Mouse (Mus musculus) lung, adult 18-20 months (tissue): Measurements from ENCODE around the gene Palb2.
"Not testable (repeated sequence)": the region's sequence is repeated elsewhere in the genome, so short reads cannot be mapped to it uniquely, and the experiment has no call there.

Experiments
- DNase-seq, 2 experiments: peaks; one replicate each; pipeline ENCODE4 v3.0.0; 2022; ENCODE audit warnings: mixed read lengths in 2 of 2

Gene Palb2

DNA sequence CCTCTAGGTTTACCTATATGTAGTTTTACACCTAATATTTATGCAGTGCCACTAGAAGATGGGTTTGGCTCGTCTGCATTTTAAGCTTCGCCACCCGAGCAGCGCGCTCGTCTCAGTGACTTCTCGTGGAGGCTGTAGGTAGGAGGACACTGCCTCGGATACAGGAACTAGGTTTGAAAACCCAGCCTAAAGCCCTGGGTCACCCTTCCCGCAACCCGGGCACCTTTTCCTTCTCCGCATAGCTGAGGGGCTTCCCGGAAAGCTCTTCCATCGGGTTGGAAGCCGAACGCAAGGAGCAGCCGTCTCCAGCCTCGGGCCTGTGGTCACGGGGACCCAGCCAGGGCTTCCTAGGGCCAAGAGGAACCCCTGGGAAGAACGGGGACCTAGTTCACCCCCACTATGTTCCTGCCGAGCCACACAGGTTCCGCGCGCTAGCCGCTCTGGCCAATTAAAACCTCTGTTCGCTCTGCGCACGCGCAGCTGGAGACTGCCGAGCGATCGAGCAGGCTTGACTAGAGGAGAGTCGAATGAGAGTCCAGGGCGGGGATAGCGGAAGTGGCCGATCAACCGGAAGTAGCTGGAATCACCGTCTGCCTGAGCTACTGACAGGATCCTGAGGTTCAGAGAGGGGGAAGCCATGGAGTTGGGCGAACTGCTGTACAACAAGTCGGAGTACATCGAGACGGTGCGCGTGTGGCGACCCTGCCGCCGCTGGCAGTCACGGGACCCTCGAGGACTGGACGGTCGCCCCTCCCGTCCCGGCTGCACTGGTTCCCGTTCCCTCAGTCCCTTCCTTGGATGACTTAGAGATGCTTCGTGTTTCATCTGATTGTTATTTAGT, at the start of gene Palb2, which contains the start of gene Dctn5:
Gene Palb2 (minus strand): TSS at position 489 of the 841 bp plus-strand sequence.
Gene Dctn5 (plus strand): TSS at position 545 of the 841 bp plus-strand sequence.
- DNase-seq, result peak; percentile 97 to 98

DNA sequence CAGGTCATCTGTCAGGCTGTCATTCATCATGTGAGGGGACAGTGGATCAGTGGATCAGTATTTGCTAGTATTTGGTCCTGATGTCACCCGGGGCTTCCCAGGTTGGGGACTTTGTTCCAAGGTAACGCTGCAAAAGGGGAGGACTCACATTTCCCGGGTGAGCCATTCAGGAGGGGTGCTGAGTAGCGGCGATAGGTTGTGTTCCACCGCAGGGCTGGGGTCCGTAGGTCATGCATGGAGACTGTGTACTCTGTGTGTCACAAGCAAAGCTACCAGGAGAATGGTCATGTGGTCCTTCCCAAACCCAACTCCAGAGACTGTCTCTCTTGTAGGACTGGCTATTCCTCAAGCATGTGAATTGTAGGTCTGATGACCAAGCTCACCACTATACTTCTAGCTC, 47.9 kb upstream of the Palb2 start:
- no peak for DNase-seq

GRCm38 (mm10) chr7:122171613-122172012, 38.8 kb upstream of the Palb2 start:
- no peak for DNase-seq

DNA sequence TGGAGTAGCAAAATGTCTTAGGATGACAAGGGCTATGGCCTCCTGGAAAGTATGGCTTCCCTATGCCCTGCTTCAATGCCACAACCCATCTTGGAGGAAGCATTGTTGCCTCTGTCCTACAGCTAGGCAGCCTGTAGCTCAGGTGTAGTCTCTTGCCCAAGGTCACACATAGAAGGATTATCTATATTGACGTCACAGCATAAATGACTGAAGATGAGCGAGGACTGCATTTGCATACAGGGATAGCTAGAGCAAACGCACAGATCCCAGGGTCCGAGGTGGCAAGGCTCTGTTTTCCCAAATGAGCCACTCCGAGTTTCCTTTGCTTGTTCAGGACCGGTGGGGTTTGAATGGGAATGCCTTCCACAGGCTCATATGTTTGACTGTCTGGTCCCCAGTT, 37.9 kb upstream of the Palb2 start:
- no peak for DNase-seq

DNA sequence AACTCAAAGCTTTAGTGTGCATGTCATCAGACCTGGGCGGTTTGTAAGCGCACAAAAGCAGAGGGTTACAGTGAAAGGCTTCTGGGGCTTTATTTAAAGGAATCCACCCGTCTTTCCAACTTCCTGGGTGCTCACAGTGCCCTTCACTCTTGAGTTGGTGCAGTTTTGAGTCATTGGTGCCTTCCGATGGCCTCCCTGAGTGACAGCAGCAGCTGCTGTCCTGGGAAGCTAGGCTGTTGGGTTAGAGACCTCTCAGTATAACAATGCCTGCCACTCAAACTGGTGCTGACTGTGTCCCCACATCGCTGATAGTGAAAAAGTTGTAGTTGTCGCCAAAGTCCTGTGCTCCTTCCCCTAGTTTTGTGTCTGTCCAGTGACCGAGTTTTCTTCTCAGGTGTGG, 34.4 kb upstream of the Palb2 start:
- no peak for DNase-seq

DNA sequence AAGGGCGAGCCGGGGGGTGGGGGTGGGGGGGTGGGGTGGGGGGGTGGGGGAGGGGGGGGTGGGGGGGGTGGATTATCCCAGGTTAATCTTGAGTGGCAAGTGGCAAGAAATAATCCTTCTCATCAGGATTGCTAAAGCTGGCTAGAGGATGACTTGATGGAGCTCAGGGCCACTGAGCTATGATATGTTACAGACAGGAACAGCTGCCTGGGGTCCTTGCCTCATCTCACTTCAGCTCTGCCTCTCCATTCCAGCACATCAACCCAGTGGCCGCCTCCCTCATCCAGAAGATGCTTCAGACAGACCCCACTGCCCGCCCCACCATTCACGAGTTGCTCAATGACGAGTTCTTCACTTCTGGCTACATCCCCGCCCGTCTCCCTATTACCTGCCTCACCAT, 31.0 kb upstream of the Palb2 start:
- no peak for DNase-seq

- no peak for DNase-seq
Measured at GRCm38 (mm10) chr7:122160037-122160436, 27.3 kb upstream of the Palb2 start.

DNA sequence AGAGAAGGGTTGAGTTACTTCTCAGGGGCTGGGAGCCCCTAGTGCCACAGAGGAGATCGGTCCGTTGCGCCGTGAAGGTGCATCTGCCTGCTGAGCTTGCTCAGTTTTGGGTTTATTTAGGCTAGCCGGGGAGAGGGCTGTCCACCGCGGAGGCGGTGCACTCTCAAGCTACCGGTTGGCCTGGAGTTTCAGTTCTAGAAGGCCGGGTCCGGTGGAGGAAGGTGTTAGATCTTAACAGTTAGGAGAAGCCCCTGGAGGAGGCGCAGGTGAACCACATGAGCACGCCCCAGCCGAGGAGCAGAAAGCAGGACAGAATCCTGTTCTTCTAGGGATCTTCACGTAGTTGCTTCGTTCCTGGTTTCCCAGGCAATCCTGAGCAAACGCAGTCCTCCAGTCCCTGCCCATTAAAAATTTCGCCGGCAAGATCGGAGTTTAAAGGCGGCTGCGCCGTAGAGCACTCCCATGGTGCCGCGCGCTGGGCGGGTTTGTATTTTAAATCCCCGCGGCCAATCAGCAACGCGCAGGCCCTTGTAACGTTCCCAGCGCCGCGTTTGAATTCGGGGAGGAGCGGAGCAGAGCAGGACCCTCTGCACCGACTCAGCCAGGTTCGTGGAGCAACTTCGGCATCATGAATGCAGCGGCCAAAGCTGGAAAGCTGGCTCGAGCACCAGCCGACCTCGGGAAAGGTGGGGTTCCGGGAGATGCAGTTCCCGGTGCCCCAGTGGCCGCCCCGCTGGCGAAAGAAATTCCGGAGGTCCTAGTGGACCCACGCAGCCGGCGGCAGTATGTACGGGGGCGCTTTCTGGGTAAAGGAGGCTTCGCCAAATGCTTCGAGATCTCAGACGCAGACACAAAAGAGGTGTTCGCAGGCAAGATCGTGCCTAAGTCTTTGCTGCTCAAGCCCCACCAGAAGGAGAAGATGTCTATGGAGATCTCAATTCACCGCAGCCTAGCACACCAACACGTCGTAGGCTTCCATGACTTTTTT, 26.4 kb upstream of the Palb2 start, which contains the start of gene Plk1:
Gene Plk1 (plus strand): TSS at position 525 of the 988 bp plus-strand sequence.
- DNase-seq, result peak; percentile 73 to 74

DNA sequence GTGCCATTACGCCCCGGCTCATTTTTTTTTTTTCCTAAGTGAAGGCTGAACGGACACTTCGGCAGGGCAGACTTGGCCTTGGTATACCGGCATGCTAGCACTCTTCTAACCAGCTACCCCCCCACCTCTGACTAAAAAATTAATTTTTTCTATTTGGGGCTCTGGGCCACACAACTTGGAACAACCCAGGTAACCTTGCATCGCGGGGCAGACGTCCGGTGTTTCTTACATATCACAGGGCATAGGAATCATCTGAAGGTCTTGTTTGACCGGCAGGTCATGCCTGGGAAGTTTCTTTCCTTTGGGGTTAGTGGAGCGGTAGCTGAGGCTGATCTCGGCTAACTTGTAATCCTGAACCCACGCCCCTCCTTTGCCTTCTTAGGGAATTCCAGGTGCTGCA, 25.7 kb upstream of the Palb2 start:
- DNase-seq, result no peak

DNA sequence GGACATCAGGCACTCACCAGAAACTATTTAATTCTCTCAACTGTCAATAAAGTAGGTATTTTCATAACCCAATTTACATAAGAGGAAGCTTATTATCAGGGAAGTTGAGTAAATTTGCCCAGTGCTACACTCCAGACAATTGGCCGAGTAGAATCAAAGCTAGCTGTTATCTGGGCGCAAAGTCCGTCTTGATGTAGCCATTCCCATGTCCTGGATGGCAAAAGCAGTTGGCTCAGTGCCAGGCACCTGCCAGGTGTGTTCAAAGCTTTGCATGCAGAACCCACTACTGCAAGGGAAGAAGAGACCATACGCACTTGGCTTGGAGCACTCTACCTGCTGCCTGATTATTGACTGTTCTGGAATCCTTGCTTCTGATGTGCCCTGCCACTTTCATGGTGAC, 19.7 kb upstream of the Palb2 start:
- DNase-seq, result no peak

DNA sequence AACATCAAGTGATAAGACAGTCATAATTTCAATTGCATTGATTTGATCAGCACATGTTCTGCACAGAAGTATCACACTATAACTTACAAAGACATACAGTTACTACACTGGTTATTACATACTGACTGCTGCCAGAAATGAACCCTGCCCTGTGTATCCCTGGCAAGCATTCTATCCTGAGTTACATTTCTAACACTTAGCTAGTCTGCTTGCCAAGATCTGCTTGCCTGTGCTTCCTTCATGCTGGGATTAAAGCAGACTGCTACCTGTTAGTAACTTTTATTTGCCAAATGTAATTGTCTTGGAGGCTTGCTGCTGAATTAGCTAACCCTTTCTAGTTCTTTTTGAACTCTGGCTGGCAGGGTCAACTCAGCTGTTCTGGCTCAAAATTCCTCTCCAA, 8.2 kb upstream of the Palb2 start:
- DNase-seq, result no peak

- no peak for DNase-seq
Measured at GRCm38 (mm10) chr7:122138190-122138589, 5.4 kb upstream of the Palb2 start.

- DNase-seq, result no peak
Measured at GRCm38 (mm10) chr7:122137071-122137470, 4.3 kb upstream of the Palb2 start.

DNA sequence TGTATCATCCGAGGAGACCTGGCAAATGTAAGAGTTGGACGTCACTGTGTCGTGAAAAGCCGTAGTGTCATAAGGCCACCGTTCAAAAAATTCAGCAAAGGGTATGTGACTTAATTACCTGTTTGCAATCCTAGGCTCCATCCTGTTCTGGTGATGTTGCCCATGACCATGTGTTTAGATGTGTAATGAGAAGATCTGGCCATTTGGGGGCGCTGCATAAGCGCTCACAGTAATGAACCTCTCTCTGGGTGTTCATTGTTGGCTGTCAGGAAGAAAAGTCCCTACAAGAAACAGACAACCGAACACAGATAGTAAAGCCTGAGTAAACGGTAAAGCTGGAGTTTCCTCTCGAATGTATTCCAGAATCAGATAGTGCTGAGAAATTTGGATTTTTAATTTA, 2.3 kb upstream of the Palb2 start:
- DNase-seq, result no peak

- no peak for DNase-seq
Measured at GRCm38 (mm10) chr7:122133338-122133625, 497 bp upstream of the Palb2 start.

DNA sequence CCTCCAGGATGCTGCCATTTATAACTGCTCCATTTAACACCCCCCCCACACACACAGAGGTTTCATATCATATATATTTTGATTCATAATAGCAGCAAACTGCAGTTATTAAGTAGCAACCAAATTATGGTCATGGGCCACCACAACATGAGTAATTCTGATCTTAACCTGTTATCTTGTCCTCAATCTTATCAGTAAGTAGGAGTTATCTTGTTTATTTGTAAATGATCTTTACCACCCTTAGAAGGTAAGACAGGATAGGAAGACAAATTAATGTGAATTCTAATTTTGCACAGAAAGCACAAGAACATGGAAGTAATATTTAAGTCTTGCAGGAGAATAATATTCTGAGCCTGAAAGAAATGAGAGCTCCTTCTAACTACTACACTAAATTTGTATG, 951 bp downstream of the Palb2 start:
- DNase-seq, result no peak

- DNase-seq, result no peak
Measured at GRCm38 (mm10) chr7:122126946-122127345, 5.8 kb downstream of the Palb2 start.

DNA sequence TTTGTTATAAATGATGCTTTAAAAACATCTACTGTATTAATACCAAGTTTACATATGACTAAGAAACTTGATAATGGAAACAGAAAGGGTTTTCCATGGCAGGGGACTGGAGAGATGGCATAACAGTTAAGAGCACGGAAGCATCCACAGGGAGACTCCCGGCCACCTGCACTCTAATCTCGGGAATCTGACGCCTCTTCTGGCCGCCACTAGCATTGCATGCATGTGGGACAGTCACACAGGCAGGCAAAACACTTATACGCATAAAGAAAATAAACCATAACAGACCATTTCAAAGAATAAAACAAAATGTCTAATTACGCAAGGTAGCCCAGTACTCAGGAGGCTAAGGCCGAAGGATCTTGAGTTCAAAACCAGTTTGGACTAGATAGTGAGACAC, 7.1 kb downstream of the Palb2 start:
- no peak for DNase-seq

GRCm38 (mm10) chr7:122123518-122123917, 9.3 kb downstream of the Palb2 start:
- DNase-seq, result no peak

DNA sequence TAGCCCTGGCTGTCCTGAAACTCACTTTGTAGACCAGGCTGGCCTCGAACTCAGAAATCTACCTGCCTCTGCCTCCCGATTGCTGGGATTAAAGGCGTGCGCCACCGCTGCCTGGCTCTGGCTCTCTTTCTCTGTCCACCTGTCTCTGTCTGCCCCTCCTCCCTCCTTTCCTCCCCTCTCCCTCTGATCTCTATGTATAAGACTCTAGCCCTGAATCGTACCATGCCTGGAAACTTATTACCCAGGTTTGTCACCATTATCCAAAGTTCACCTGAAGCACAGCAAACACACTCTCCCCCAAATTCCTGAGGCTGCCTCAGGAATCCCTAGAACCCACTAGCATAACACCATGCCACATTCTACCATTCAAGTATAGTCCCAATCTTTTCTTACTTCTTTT, 24.6 kb downstream of the Palb2 start:
- DNase-seq, result no peak

GRCm38 (mm10) chr7:122101747-122102244, 31.0 kb downstream of the Palb2 start, which contains the start of gene Ndufab1:
TSS of gene Ndufab1 (minus strand) at chr7:122101886.
- DNase-seq, result peak; percentile 83 to 86

- DNase-seq, result not testable (repeated sequence)
Measured at GRCm38 (mm10) chr7:122101014-122101746, 31.6 kb downstream of the Palb2 start.

DNA sequence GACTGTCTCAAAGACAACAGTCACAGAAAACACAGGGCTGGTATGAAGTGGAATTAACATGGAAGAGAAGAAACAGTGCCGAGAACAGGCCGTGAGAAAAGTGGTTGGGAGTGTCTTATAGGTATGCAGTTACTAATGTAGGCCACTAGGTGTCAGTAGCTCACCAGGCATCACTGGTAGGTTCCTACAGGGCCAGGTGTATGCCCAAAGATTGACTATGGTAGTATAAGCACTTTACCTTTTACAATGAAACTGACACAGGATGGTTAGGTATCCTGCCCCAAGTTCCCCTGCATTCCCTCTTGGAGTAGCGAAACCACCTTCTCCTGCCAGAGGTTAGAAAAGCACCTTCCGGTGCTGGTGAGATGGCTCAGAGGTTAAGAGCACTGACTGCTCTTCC, 33.6 kb downstream of the Palb2 start:
- peak; percentile 11 to 36 for DNase-seq
